Mouse (Mus musculus): ENCODE measurements around the gene 1700011M02Rik. TPM values are rescaled to one million over a fixed set of nuclear protein-coding genes. Genes with fewer than 3 reads are reported as not detected.

1700011M02Rik gene
- polyA plus RNA-seq, 1 experiment from 2014 or later = not detected

Other genes starting within 250 kb of the 1700011M02Rik start
- gene Gm3880, start 221.9 kb upstream of the 1700011M02Rik start, polyA plus RNA-seq (2016; fragmentation: Nextera tagmentation; extraction: Ambion mirVana) = not detected in 2 replicates
- not detected in 2 replicates for gene Gm9112, start 201.3 kb upstream of the 1700011M02Rik start, polyA plus RNA-seq (2016; fragmentation: Nextera tagmentation; extraction: Ambion mirVana)
- not detected in 2 replicates for gene Dmrtc1b, start 201.0 kb upstream of the 1700011M02Rik start, polyA plus RNA-seq (2016; fragmentation: Nextera tagmentation; extraction: Ambion mirVana)
- gene Dmrtc1c1, start 105.9 kb upstream of the 1700011M02Rik start, polyA plus RNA-seq (2016; fragmentation: Nextera tagmentation; extraction: Ambion mirVana) = not detected in 2 replicates
- not detected in 2 replicates for gene Dmrtc1c2, start 54.3 kb upstream of the 1700011M02Rik start, polyA plus RNA-seq (2016; fragmentation: Nextera tagmentation; extraction: Ambion mirVana)
- gene 1700031F05Rik, start 40.9 kb upstream of the 1700011M02Rik start, polyA plus RNA-seq (2016; fragmentation: Nextera tagmentation; extraction: Ambion mirVana) = not detected in 2 replicates
- 0.16 TPM in 1 of 2 replicates, not detected in the other for gene Dmrtc1a, start 218 bp upstream of the 1700011M02Rik start, polyA plus RNA-seq (2016; fragmentation: Nextera tagmentation; extraction: Ambion mirVana)
- not detected in 2 replicates for gene 1700018G05Rik, start 19.5 kb downstream of the 1700011M02Rik start, polyA plus RNA-seq (2016; fragmentation: Nextera tagmentation; extraction: Ambion mirVana)

Measured in forebrain, embryonic 10.5 days (tissue).